Mouse (Mus musculus) brain, embryonic 14.5 days (tissue): ENCODE data around the gene Cdkn1c.

Source experiments
- CTCF ChIP-seq: fragments of 200-500 bp; IDR thresholded peaks from 2 replicates; pipeline ENCODE4 v1.5.1; 2012; ENCODE audit warnings: inconsistent platforms, mild to moderate bottlenecking, moderate library complexity, borderline replicate concordance; ENCODE audit not compliant: insufficient read depth, insufficient read length; ENCODE audit errors: extremely low read depth
- POLR2A ChIP-seq: fragments of 200-500 bp; IDR thresholded peaks from 2 replicates; pipeline ENCODE4 v1.6.1; 2012; ENCODE audit warnings: mild to moderate bottlenecking, inconsistent platforms, borderline replicate concordance; ENCODE audit not compliant: poor library complexity, insufficient read depth, insufficient read length, severe bottlenecking; ENCODE audit errors: extremely low read depth

DNA sequence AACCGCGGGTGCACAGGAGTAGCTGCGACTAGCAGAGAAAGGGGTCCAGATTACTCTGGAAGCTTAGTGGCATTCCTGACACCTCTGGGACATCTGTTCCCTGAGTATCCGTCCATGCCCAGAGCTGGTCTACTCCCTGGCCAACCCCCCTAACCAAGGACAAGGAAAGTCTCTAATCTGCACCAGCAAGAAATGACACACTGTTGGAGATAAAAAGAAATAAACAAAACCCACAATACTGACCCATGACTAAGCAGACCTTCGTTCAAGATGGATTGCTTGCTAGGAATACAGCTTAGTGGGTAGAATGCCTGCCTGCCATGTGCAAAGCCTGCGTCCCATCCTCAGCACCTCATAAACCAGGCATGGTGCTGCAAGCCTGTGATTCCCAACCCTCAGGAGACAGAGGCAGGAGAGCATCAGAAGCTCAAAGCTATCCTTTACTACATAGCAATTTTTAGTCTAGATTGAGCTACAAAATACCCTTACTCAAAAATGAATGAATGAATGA is 32.8 kb upstream of the Cdkn1c start:
- TF ChIP-seq CTCF (no peak), POLR2A (no peak)
